Mouse (Mus musculus): ENCODE data around the gene Hvcn1. TPM values are rescaled to one million over a fixed set of nuclear protein-coding genes. Genes with fewer than 3 reads are reported as not detected.

Hvcn1 gene
- 2.3 TPM for polyA plus RNA-seq (2015; fragmentation: Illumina TruSeq; extraction: RNeasy Lipid Tissue Mini Kit (QIAGEN cat#74804); ENCODE audit: low read depth, low replicate concordance)

GRCm38 (mm10) chr5:122206475-122206874 lies at the start of gene Hvcn1:
Hvcn1 (plus strand) TSS chr5:122206804.

DNA sequence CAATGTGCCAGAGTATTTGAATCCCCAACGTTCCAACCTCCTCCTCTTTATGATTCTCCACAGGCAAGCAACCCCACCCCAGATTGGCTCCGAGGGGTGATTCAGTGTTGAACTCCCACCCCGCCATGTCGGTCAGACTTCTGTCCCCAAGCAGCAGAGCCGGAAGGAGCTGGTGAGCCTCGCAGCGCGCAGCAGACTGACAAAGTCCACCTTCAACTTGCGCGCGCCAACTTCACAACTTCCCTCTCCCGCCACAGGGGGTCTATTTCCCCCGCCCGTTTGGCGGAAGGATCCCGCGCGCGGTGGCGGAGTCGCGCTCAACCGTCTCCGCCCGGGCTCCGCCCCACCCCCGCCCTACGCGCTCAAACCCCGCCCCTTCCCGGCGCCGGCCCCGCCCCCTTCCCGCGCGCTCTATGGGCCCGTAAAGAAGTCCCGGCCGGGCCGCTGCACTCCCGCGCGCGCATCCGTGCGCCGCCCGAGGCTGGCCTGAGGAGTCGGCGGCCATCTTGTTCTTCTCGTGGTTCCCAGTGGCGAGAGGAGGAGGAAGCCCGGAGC lies 48.7 kb upstream of the Hvcn1 start, which contains the start of gene Ppp1cc:
Gene Ppp1cc, plus strand, starts transcription at position 452 of the 555 bp plus-strand sequence.

DNA sequence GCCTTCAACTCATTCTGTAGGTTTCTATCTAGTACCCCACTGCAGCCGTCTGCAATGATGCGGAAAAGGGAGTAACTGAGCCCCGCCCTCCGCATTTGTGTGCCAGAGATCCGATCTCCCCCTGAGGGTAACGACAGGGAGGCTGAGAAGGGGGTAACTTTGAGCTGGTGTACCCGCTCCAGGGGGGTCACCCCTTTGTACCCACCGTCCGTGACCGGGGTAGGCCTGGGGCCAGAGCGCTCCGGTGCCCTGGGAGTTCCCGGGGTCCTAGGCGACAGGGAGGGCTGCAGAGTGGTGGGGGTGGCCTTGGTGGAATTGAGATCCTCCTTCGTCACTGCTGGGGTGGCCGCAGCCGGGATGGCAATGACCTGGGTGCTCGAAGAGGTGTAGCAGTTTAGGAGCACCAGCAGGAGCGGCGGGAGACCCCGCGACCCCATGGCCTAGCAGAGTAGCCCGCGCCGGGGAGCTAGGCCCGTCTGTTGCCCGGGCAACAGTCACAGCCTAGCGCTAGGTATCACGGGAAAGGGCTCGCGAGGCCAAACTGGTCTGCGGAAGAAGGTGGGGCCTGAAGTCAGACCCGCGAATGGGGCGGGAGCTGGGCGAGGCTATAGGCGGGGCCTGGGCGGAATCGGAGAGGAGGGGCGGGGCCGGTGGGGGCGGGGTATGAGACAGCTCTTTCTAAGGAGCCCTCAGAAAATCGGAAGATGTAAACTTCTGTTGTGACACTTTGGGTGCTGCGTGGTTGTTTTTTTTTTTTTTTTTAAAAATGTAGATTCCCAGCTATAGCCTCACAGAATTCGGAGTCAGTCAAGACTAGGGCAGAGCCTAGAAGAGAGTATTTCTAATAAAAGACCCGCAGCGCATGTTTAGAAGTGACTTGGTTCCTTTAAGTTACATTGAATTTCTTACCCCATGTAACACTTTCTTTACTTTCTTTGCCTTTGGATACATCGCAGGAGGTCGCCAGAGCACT lies 57.6 kb downstream of the Hvcn1 start, which contains the start of gene Tctn1:
Gene Tctn1, minus strand, starts transcription at position 528 of the 973 bp plus-strand sequence.

DNA sequence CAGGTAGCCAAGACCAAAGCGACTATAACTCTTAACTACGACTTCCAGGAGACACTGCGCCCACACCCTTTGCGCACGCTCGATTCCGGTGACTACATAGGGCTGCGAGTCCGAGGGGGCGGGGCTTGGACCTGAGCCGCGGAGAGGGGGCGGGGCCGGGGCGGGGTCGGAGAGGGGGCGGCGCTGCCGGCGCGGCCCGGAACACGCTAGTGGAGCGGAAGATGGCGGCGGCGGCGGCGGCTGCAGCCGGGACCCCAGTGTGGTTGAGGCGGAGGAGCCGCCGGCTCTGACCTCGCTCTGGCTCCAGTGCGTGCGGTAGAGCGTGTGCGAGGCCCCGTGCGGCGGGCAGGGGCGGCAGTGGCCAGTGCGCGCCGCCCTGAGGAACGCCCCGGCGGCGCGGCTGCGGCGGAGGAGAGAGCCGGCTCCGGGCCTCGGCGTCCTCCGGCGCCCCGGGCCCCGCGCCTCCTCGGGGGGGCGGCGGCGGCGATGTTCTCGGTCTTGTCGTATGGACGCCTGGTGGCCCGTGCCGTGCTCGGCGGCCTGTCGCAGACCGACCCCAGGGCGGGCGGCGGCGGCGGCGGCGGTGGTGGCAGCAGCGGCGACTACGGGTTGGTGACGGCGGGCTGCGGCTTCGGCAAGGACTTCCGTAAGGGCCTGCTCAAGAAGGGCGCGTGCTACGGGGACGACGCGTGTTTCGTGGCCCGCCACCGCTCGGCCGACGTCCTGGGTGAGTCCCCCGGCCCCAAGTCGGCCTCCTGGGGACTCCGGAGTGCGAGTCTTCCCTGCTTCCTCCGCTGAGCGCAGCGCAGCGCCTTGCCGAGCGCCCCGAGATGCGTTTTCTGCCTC lies 77.8 kb downstream of the Hvcn1 start, which contains the start of gene Pptc7:
Gene Pptc7, plus strand, starts transcription at position 183 of the 846 bp plus-strand sequence.

Other genes with a start within 250 kb of the Hvcn1 start
- gene Cux2, start 156.7 kb upstream of the Hvcn1 start, polyA plus RNA-seq (2015; fragmentation: Illumina TruSeq; extraction: RNeasy Lipid Tissue Mini Kit (QIAGEN cat#74804); ENCODE audit: low read depth, low replicate concordance) = 45.2 TPM
- gene Myl2, start 105.9 kb upstream of the Hvcn1 start, polyA plus RNA-seq (2015; fragmentation: Illumina TruSeq; extraction: RNeasy Lipid Tissue Mini Kit (QIAGEN cat#74804); ENCODE audit: low read depth, low replicate concordance) = 6.2 TPM
- 1.8 TPM for gene Ccdc63, start 66.0 kb upstream of the Hvcn1 start, polyA plus RNA-seq (2015; fragmentation: Illumina TruSeq; extraction: RNeasy Lipid Tissue Mini Kit (QIAGEN cat#74804); ENCODE audit: low read depth, low replicate concordance)
- gene Ppp1cc, start 48.5 kb upstream of the Hvcn1 start, polyA plus RNA-seq (2015; fragmentation: Illumina TruSeq; extraction: RNeasy Lipid Tissue Mini Kit (QIAGEN cat#74804); ENCODE audit: low read depth, low replicate concordance) = 233 TPM
- gene Tctn1, start 57.7 kb downstream of the Hvcn1 start, polyA plus RNA-seq (2015; fragmentation: Illumina TruSeq; extraction: RNeasy Lipid Tissue Mini Kit (QIAGEN cat#74804); ENCODE audit: low read depth, low replicate concordance) = 13.6 TPM
- gene Pptc7, start 77.6 kb downstream of the Hvcn1 start, polyA plus RNA-seq (2015; fragmentation: Illumina TruSeq; extraction: RNeasy Lipid Tissue Mini Kit (QIAGEN cat#74804); ENCODE audit: low read depth, low replicate concordance) = 38.6 TPM
- 4.4 TPM for gene Rad9b, start 147.4 kb downstream of the Hvcn1 start, polyA plus RNA-seq (2015; fragmentation: Illumina TruSeq; extraction: RNeasy Lipid Tissue Mini Kit (QIAGEN cat#74804); ENCODE audit: low read depth, low replicate concordance)
- 303 TPM for gene Vps29, start 147.6 kb downstream of the Hvcn1 start, polyA plus RNA-seq (2015; fragmentation: Illumina TruSeq; extraction: RNeasy Lipid Tissue Mini Kit (QIAGEN cat#74804); ENCODE audit: low read depth, low replicate concordance)
- 26.3 TPM for gene Gpn3, start 165.1 kb downstream of the Hvcn1 start, polyA plus RNA-seq (2015; fragmentation: Illumina TruSeq; extraction: RNeasy Lipid Tissue Mini Kit (QIAGEN cat#74804); ENCODE audit: low read depth, low replicate concordance)
- gene Fam216a, start 165.6 kb downstream of the Hvcn1 start, polyA plus RNA-seq (2015; fragmentation: Illumina TruSeq; extraction: RNeasy Lipid Tissue Mini Kit (QIAGEN cat#74804); ENCODE audit: low read depth, low replicate concordance) = 93.5 TPM
- gene Arpc3, start 185.1 kb downstream of the Hvcn1 start, polyA plus RNA-seq (2015; fragmentation: Illumina TruSeq; extraction: RNeasy Lipid Tissue Mini Kit (QIAGEN cat#74804); ENCODE audit: low read depth, low replicate concordance) = 466 TPM
- 33.7 TPM for gene Anapc7, start 214.9 kb downstream of the Hvcn1 start, polyA plus RNA-seq (2015; fragmentation: Illumina TruSeq; extraction: RNeasy Lipid Tissue Mini Kit (QIAGEN cat#74804); ENCODE audit: low read depth, low replicate concordance)

Data from brain, adult 10 weeks (tissue).